Mouse (Mus musculus) E14TG2a.4 (cell line): Measurements from ENCODE around the gene Irak2.

Experiments used
- CTCF ChIP-seq: conservative IDR thresholded peaks from 2 replicates; pipeline ENCODE4 v1.5.1; 2014; ENCODE audit warnings: low read length
- NANOG ChIP-seq: IDR thresholded peaks from 2 replicates; pipeline ENCODE4 v1.6.1; 2014; ENCODE audit warnings: borderline replicate concordance, low read length, mixed read lengths

GRCm38 (mm10) chr6:113741425-113741824, 103.2 kb downstream of the Irak2 start:
- no peak for TF ChIP-seq CTCF
- no peak for TF ChIP-seq NANOG
